Mouse (Mus musculus) heart, embryonic 11.5 days (tissue): ENCODE measurements around the gene Efna2. TPM values are rescaled to one million over a fixed set of nuclear protein-coding genes. Genes with fewer than 3 reads are reported as not detected.

Source experiments
- ATAC-seq: fragments of 200-750 bp; cut with Nextera tagmentation; replicated peaks from 2 replicates; pipeline ENCODE4 v1.8.0; 2017; ENCODE audit warnings: moderate library complexity; ENCODE audit not compliant: insufficient number of reproducible peaks, low FRiP score, low TSS enrichment
- H3K27ac ChIP-seq: fragments of 300-500 bp; sonication (generic); 2 replicates; pipeline ENCODE4 v1.5.1; 2014; ENCODE audit warnings: mild to moderate bottlenecking, low read depth, low read length
- H3K27me3 ChIP-seq: fragments of 300-500 bp; sonication (generic); 2 replicates; pipeline ENCODE4 v1.6.1; 2014; ENCODE audit warnings: mild to moderate bottlenecking, low read length, mixed read lengths; ENCODE audit not compliant: control insufficient read depth, insufficient read depth
- H3K36me3 ChIP-seq: fragments of 300-500 bp; sonication (generic); 2 replicates; pipeline ENCODE4 v1.6.1; 2014; ENCODE audit warnings: mild to moderate bottlenecking, low read length, moderate library complexity, mixed read lengths; ENCODE audit not compliant: control insufficient read depth, insufficient read depth
- H3K4me1 ChIP-seq: fragments of 300-500 bp; sonication (generic); 2 replicates; pipeline ENCODE4 v1.6.1; 2014; ENCODE audit warnings: low read length; ENCODE audit not compliant: control insufficient read depth, insufficient read depth
- H3K4me2 ChIP-seq: fragments of 300-500 bp; sonication (generic); 2 replicates; pipeline ENCODE4 v1.6.1; 2014; ENCODE audit warnings: mild to moderate bottlenecking, moderate library complexity
- H3K4me3 ChIP-seq: fragments of 300-500 bp; sonication (generic); 2 replicates; pipeline ENCODE4 v1.5.1; 2014; ENCODE audit warnings: low read depth, low read length
- H3K9ac ChIP-seq: fragments of 300-500 bp; sonication (generic); 2 replicates; pipeline ENCODE4 v1.6.1; 2014; ENCODE audit warnings: mild to moderate bottlenecking, low read depth, low read length, moderate library complexity
- H3K9me3 ChIP-seq: fragments of 300-500 bp; sonication (generic); replicated peaks from 2 replicates; pipeline ENCODE4 v1.6.1; 2016; ENCODE audit warnings: low read length; ENCODE audit not compliant: control insufficient read depth
- WGBS: fragments of 180-500 bp; shearing (Covaris S2); extraction: QIAGEN DNeasy Blood & Tissue Kit; methylation state at CpG from one replicate; pipeline ENCODE4 v1.1.7; 2014; ENCODE audit not compliant: insufficient replicate concordance; 5-methylcytosine and 5-hydroxymethylcytosine counted together
- polyA plus RNA-seq: library from polyadenylated mRNA; unstranded; fragments of >200 nt; fragmentation: Nextera tagmentation; extraction: Ambion mirVana; gene quantifications from 2 replicates; pipeline ENCODE4 v1.2.1, GENCODE M21; 2014

Gene Efna2
- polyA plus RNA-seq, 1 experiment from 2014 or later = 13.9 TPM

GRCm38 (mm10) chr10:80173358-80173757 lies 5.9 kb upstream of the Efna2 start:
- H3K4me2 ChIP-seq = peak overlapping the region; percentile 72
- peak overlapping the region; percentile 80 for H3K9ac ChIP-seq
- H3K27me3 ChIP-seq = no peaks in the 10 kb centered on the region
- 0 out of 2 replicates have a peak overlapping the region, but pooled peaks have one; percentile 80 for H3K27ac ChIP-seq
- 6% methylated on average over 11 of the region's 11 CpGs for WGBS
- peak overlapping the region; percentile 65 for H3K4me3 ChIP-seq
- H3K4me1 ChIP-seq = peaks cover 18% of the 10 kb centered on the region
- no peak for ATAC-seq
- no peaks in the 10 kb centered on the region for H3K9me3 ChIP-seq
- peaks cover 20% of the 10 kb centered on the region for H3K36me3 ChIP-seq

- peaks cover 13% of the 10 kb centered on the region for H3K4me1 ChIP-seq
- no peak overlapping the region for H3K4me3 ChIP-seq
- no peaks in the 10 kb centered on the region for H3K27me3 ChIP-seq
- H3K9me3 ChIP-seq = no peaks in the 10 kb centered on the region
- ATAC-seq = no peak
- H3K4me2 ChIP-seq = no peak overlapping the region
- 79% methylated on average over 10 of the region's 10 CpGs for WGBS
- peaks cover 20% of the 10 kb centered on the region for H3K36me3 ChIP-seq
- no peak overlapping the region for H3K27ac ChIP-seq
- H3K9ac ChIP-seq = no peak overlapping the region
These were observed 5.2 kb upstream of the Efna2 start for GRCm38 (mm10) chr10:80173955-80174640.

GRCm38 (mm10) chr10:80174705-80175104 lies 4.6 kb upstream of the Efna2 start:
- H3K36me3 ChIP-seq = peaks cover 20% of the 10 kb centered on the region
- 39% methylated on average over 2 of the region's 2 CpGs for WGBS
- H3K4me1 ChIP-seq = peaks cover 9% of the 10 kb centered on the region
- H3K9me3 ChIP-seq = no peaks in the 10 kb centered on the region
- H3K9ac ChIP-seq = no peak overlapping the region
- H3K27ac ChIP-seq = peak overlapping the region; percentile 10; the same call in 1 of the 2 replicates
- no peaks in the 10 kb centered on the region for H3K27me3 ChIP-seq
- no peak overlapping the region; the same call in 1 of the 2 replicates for H3K4me3 ChIP-seq
- ATAC-seq = no peak
- no peak overlapping the region for H3K4me2 ChIP-seq

GRCm38 (mm10) chr10:80175536-80176269 lies 3.6 kb upstream of the Efna2 start:
- Histone ChIP-seq H3K27me3 (no peaks in the 10 kb centered on the region), H3K36me3 (peaks cover 10% of the 10 kb centered on the region), H3K27ac (no peak overlapping the region), H3K4me2 (no peak overlapping the region), H3K9ac (no peak overlapping the region), H3K4me3 (no peak overlapping the region), H3K9me3 (no peaks in the 10 kb centered on the region), H3K4me1 (peaks cover 19% of the 10 kb centered on the region)
- 19% methylated on average over 4 of the region's 4 CpGs for WGBS
- no peak for ATAC-seq

- Histone ChIP-seq H3K4me2 (no peak overlapping the region), H3K9ac (no peak overlapping the region), H3K4me1 (peaks cover 20% of the 10 kb centered on the region), H3K9me3 (no peaks in the 10 kb centered on the region), H3K4me3 (no peak overlapping the region), H3K27ac (no peak overlapping the region), H3K27me3 (no peaks in the 10 kb centered on the region), H3K36me3 (peaks cover 7% of the 10 kb centered on the region)
- no peak for ATAC-seq
- WGBS = 83% methylated on average over 5 of the region's 5 CpGs
These were observed 2.9 kb upstream of the Efna2 start for GRCm38 (mm10) chr10:80176270-80176834.

GRCm38 (mm10) chr10:80177441-80178279 lies 1.6 kb upstream of the Efna2 start:
- no peak overlapping the region for H3K4me3 ChIP-seq
- no peak for ATAC-seq
- no peaks in the 10 kb centered on the region for H3K36me3 ChIP-seq
- 62% methylated on average over 7 of the region's 7 CpGs for WGBS
- peaks cover 16% of the 10 kb centered on the region for H3K4me1 ChIP-seq
- peak overlapping the region; percentile 29; the same call in 1 of the 2 replicates for H3K27ac ChIP-seq
- H3K27me3 ChIP-seq = no peaks in the 10 kb centered on the region
- no peaks in the 10 kb centered on the region for H3K9me3 ChIP-seq
- H3K4me2 ChIP-seq = no peak overlapping the region
- H3K9ac ChIP-seq = peak overlapping the region; percentile 8; the same call in 1 of the 2 replicates

GRCm38 (mm10) chr10:80180288-80180687 lies 1.0 kb downstream of the Efna2 start:
- H3K9ac ChIP-seq = peak overlapping the region; percentile 85
- no peaks in the 10 kb centered on the region for H3K9me3 ChIP-seq
- no peak for ATAC-seq
- peak overlapping the region; percentile 71 for H3K4me3 ChIP-seq
- no peaks in the 10 kb centered on the region for H3K27me3 ChIP-seq
- H3K4me2 ChIP-seq = peak overlapping the region; percentile 78
- H3K36me3 ChIP-seq = no peaks in the 10 kb centered on the region
- no peak overlapping the region for H3K27ac ChIP-seq
- WGBS = 47% methylated on average over 6 of the region's 6 CpGs
- H3K4me1 ChIP-seq = peaks cover 16% of the 10 kb centered on the region

- H3K4me1 ChIP-seq = peaks cover 16% of the 10 kb centered on the region
- H3K9ac ChIP-seq = peak overlapping the region; percentile 85
- peak overlapping the region; percentile 71 for H3K4me3 ChIP-seq
- peak overlapping the region; percentile 78 for H3K4me2 ChIP-seq
- no peaks in the 10 kb centered on the region for H3K36me3 ChIP-seq
- 54% methylated on average over 5 of the region's 5 CpGs for WGBS
- no peak overlapping the region for H3K27ac ChIP-seq
- peaks cover 4% of the 10 kb centered on the region; the same call in 1 of the 2 replicates for H3K27me3 ChIP-seq
- ATAC-seq = no peak
- H3K9me3 ChIP-seq = no peaks in the 10 kb centered on the region
These were observed 1.5 kb downstream of the Efna2 start for GRCm38 (mm10) chr10:80180823-80181222.
